Mouse (Mus musculus) MEL-GATA-1-ER (cell line): ENCODE measurements around the gene Pigc.

Experiments
- DNase-seq: peaks from one replicate; pipeline ENCODE4 v3.0.0-alpha.2; 2012; ENCODE audit warnings: low read depth; ENCODE audit errors: extremely low read depth

Pigc gene

DNA sequence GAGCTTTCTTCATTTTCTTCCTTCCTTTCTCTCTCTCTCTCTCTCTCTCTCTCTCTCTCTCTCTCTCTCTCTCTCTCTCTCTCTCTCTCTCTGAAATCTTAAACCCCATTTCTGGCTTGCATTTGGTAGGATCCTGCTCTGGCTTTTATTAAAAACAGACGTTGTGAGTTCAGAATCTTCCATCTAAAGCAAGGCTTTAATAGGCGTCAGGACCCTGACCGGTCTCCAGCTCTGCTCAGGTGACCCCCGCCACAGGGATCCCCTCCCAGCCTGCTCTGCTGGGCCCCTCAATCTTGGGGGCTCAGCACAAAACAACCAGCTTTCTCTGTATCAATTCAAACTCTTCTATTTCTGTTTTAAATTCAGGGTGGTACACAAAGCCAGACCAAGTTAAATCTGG lies 39.2 kb downstream of the Pigc start:
- no peak for DNase-seq

- no peak for DNase-seq
These were observed 39.7 kb downstream of the Pigc start for GRCm38 (mm10) chr1:162008631-162009067.

GRCm38 (mm10) chr1:162009086-162009485 lies 40.1 kb downstream of the Pigc start:
- no peak for DNase-seq

GRCm38 (mm10) chr1:162011523-162012245 lies 42.7 kb downstream of the Pigc start:
- no peak for DNase-seq

DNA sequence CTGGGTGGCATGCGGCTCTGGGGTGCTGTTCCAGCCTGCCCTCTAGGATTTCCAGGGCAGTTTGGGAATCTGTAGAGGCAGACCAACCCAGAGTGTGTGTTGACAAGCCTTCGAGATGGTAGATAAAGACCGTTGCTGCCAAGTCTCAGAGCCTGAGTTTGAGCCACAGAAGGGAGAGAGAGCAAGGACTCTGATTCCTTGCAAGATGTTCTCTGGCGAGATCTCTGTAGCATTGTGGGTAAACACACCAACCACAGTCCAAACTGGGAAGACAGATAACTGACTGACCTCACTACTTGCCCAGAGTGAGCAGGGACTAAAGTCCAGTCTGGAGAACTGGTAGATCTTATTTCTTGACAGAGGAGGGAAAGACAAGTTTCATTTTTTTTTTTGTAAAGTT lies 44.6 kb downstream of the Pigc start:
- no peak for DNase-seq

- DNase-seq, result no peak
These were observed 46.4 kb downstream of the Pigc start for GRCm38 (mm10) chr1:162015247-162015862.

DNA sequence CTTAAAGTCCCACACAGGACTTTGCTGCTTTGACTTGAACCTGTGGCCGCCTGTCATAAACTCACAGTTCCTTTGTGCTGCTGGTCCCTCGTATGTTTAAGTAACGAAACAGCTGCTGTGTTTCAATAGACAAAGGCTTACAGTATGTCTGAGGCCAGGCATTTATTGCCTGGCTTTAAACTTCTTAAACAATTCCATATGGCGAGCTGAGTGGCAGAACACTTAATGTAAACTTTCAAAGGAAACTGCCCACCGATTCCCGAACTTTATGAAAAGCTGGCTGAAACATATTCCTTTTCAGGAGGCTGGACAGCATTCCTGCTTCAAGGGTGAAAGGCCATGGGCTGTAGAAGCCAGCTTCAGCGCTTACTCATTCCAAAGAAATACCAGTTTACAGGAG lies 48.0 kb downstream of the Pigc start:
- DNase-seq, result no peak

GRCm38 (mm10) chr1:162017975-162018600 lies 49.1 kb downstream of the Pigc start:
- DNase-seq, result no peak

GRCm38 (mm10) chr1:162018601-162018977 lies 49.6 kb downstream of the Pigc start:
- DNase-seq, result no peak

GRCm38 (mm10) chr1:162020303-162020731 lies 51.3 kb downstream of the Pigc start:
- no peak for DNase-seq

GRCm38 (mm10) chr1:162020766-162021165 lies 51.8 kb downstream of the Pigc start:
- DNase-seq, result no peak
